Mouse (Mus musculus): ENCODE measurements around the gene Fam107b. TPM values are rescaled to one million over a fixed set of nuclear protein-coding genes. Genes with fewer than 3 reads are reported as not detected.

The Fam107b gene
- polyA plus RNA-seq, 1 experiment from 2014 or later: 20.5 TPM

GRCm38 (mm10) chr2:3664086-3664485 is 93.8 kb downstream of the Fam107b start:
- Histone ChIP-seq H3K27ac (ENCODE audit: low read length) (no peak overlapping the region), H3K27me3 (replicated peaks; ENCODE audit: insufficient read depth, low read length) (no peaks in the 10 kb centered on the region), H3K9me3 (ENCODE audit: low read length) (no peaks in the 10 kb centered on the region), H3K36me3 (ENCODE audit: insufficient read depth, low read length) (no peaks in the 10 kb centered on the region), H3K4me1 (ENCODE audit: insufficient read depth, low read depth, low read length) (no peaks in the 10 kb centered on the region), H3K4me2 (replicated peaks; ENCODE audit: low read depth, low read length) (no peak overlapping the region), H3K9ac (replicated peaks; ENCODE audit: low read depth) (no peak overlapping the region), H3K4me3 (ENCODE audit: low read depth, low read length) (no peak overlapping the region)
- 26% methylated on average over 6 of the region's 6 CpGs for WGBS
- ATAC-seq (peak; percentile 83), DNase-seq (ENCODE audit: low spot score) (peak; percentile 65)
- TF ChIP-seq EP300 (IDR thresholded peaks at IDR 0.05): 0 out of 2 replicates have a peak, but pooled peaks have one; percentile 12
- TF ChIP-seq CTCF (IDR thresholded peaks at IDR 0.05): no peak

GRCm38 (mm10) chr2:3668682-3669081 is 98.4 kb downstream of the Fam107b start:
- WGBS: 46% methylated on average over 3 of the region's 3 CpGs
- Histone ChIP-seq H3K4me2 (replicated peaks; ENCODE audit: low read depth, low read length) (no peak overlapping the region), H3K4me3 (ENCODE audit: low read depth, low read length) (no peak overlapping the region), H3K4me1 (ENCODE audit: insufficient read depth, low read depth, low read length) (no peaks in the 10 kb centered on the region), H3K36me3 (ENCODE audit: insufficient read depth, low read length) (no peaks in the 10 kb centered on the region), H3K9me3 (ENCODE audit: low read length) (no peaks in the 10 kb centered on the region), H3K27me3 (replicated peaks; ENCODE audit: insufficient read depth, low read length) (no peaks in the 10 kb centered on the region), H3K9ac (replicated peaks; ENCODE audit: low read depth) (no peak overlapping the region), H3K27ac (ENCODE audit: low read length) (no peak overlapping the region)
- ATAC-seq: peak; percentile 57
- TF ChIP-seq CTCF (IDR thresholded peaks at IDR 0.05) (no peak), EP300 (IDR thresholded peaks at IDR 0.05) (no peak)
- peak; percentile 68 for DNase-seq (ENCODE audit: low spot score)

GRCm38 (mm10) chr2:3669646-3670045 is 99.4 kb downstream of the Fam107b start:
- no peaks in the 10 kb centered on the region for H3K36me3 ChIP-seq (ENCODE audit: insufficient read depth, low read length)
- TF ChIP-seq CTCF (IDR thresholded peaks at IDR 0.05): no peak
- H3K27me3 ChIP-seq (replicated peaks; ENCODE audit: insufficient read depth, low read length): no peaks in the 10 kb centered on the region
- H3K4me3 ChIP-seq (ENCODE audit: low read depth, low read length): no peak overlapping the region
- ATAC-seq (no peak), DNase-seq (ENCODE audit: low spot score) (no peak)
- no peak overlapping the region for H3K9ac ChIP-seq (replicated peaks; ENCODE audit: low read depth)
- no peaks in the 10 kb centered on the region for H3K9me3 ChIP-seq (ENCODE audit: low read length)
- no peaks in the 10 kb centered on the region for H3K4me1 ChIP-seq (ENCODE audit: insufficient read depth, low read depth, low read length)
- H3K27ac ChIP-seq (ENCODE audit: low read length): no peak overlapping the region
- H3K4me2 ChIP-seq (replicated peaks; ENCODE audit: low read depth, low read length): no peak overlapping the region
- WGBS: 57% methylated on average over 2 of the region's 2 CpGs

GRCm38 (mm10) chr2:3672654-3673367 is 102.5 kb downstream of the Fam107b start:
- Histone ChIP-seq H3K4me3 (ENCODE audit: low read depth, low read length) (no peak overlapping the region), H3K36me3 (ENCODE audit: insufficient read depth, low read length) (no peaks in the 10 kb centered on the region), H3K9ac (replicated peaks; ENCODE audit: low read depth) (no peak overlapping the region), H3K27me3 (replicated peaks; ENCODE audit: insufficient read depth, low read length) (no peaks in the 10 kb centered on the region), H3K4me1 (ENCODE audit: insufficient read depth, low read depth, low read length) (no peaks in the 10 kb centered on the region), H3K27ac (ENCODE audit: low read length) (no peak overlapping the region), H3K4me2 (replicated peaks; ENCODE audit: low read depth, low read length) (no peak overlapping the region), H3K9me3 (ENCODE audit: low read length) (no peaks in the 10 kb centered on the region)
- ATAC-seq: no peak
- 48% methylated on average over 5 of the region's 5 CpGs for WGBS
- TF ChIP-seq EP300 (IDR thresholded peaks at IDR 0.05): no peak
- no peak for TF ChIP-seq CTCF (IDR thresholded peaks at IDR 0.05)
- peak; percentile 30 for DNase-seq (ENCODE audit: low spot score)

- TF ChIP-seq EP300 (IDR thresholded peaks at IDR 0.05) (no peak), CTCF (IDR thresholded peaks at IDR 0.05) (no peak)
- Histone ChIP-seq H3K36me3 (ENCODE audit: insufficient read depth, low read length) (no peaks in the 10 kb centered on the region), H3K9ac (replicated peaks; ENCODE audit: low read depth) (no peak overlapping the region), H3K27me3 (replicated peaks; ENCODE audit: insufficient read depth, low read length) (no peaks in the 10 kb centered on the region), H3K27ac (ENCODE audit: low read length) (no peak overlapping the region), H3K4me3 (ENCODE audit: low read depth, low read length) (no peak overlapping the region), H3K9me3 (ENCODE audit: low read length) (no peaks in the 10 kb centered on the region), H3K4me2 (replicated peaks; ENCODE audit: low read depth, low read length) (no peak overlapping the region), H3K4me1 (ENCODE audit: insufficient read depth, low read depth, low read length) (no peaks in the 10 kb centered on the region)
- ATAC-seq (no peak), DNase-seq (ENCODE audit: low spot score) (no peak)
- 86% methylated on average over 1 of the region's 1 CpGs for WGBS
These were observed 105.2 kb downstream of the Fam107b start for GRCm38 (mm10) chr2:3675481-3675880.

- H3K27me3 ChIP-seq (replicated peaks; ENCODE audit: insufficient read depth, low read length): no peaks in the 10 kb centered on the region
- no peak for DNase-seq (ENCODE audit: low spot score)
- 0 out of 2 replicates have a peak, but pooled peaks cover 3% of the 10 kb centered on the region for H3K4me1 ChIP-seq (ENCODE audit: insufficient read depth, low read depth, low read length)
- H3K9ac ChIP-seq (replicated peaks; ENCODE audit: low read depth): no peak overlapping the region
- no peak for ATAC-seq
- no peaks in the 10 kb centered on the region for H3K36me3 ChIP-seq (ENCODE audit: insufficient read depth, low read length)
- no peak overlapping the region for H3K4me3 ChIP-seq (ENCODE audit: low read depth, low read length)
- H3K27ac ChIP-seq (ENCODE audit: low read length): no peak overlapping the region
- WGBS: 40% methylated on average over 4 of the region's 4 CpGs
- no peak overlapping the region for H3K4me2 ChIP-seq (replicated peaks; ENCODE audit: low read depth, low read length)
- H3K9me3 ChIP-seq (ENCODE audit: low read length): no peaks in the 10 kb centered on the region
- TF ChIP-seq EP300 (IDR thresholded peaks at IDR 0.05) (no peak), CTCF (IDR thresholded peaks at IDR 0.05) (no peak)
These were observed 112.4 kb downstream of the Fam107b start for GRCm38 (mm10) chr2:3682699-3683098.

Data from lung, postnatal 0 days (tissue).